Mouse (Mus musculus) liver, embryonic 12.5 days (tissue): Measurements from ENCODE around the gene Nxf1. TPM values are rescaled to one million over a fixed set of nuclear protein-coding genes. Genes with fewer than 3 reads are reported as not detected.

Experiments used
- ATAC-seq: fragments of 200-750 bp; cut with Nextera tagmentation; 2 replicates; pipeline ENCODE4 v1.8.0; 2017; ENCODE audit warnings: moderate number of reproducible peaks, mild to moderate bottlenecking, moderate library complexity
- H3K27ac ChIP-seq: fragments of 300-500 bp; sonication (generic); 2 replicates; pipeline ENCODE4 v1.5.1; 2016; ENCODE audit warnings: mild to moderate bottlenecking
- H3K27me3 ChIP-seq: fragments of 300-500 bp; sonication (generic); replicated peaks from 2 replicates; pipeline ENCODE4 v1.6.1; 2016; ENCODE audit warnings: mild to moderate bottlenecking, moderate library complexity
- H3K36me3 ChIP-seq: fragments of 300-500 bp; sonication (generic); 2 replicates; pipeline ENCODE4 v1.6.1; 2016; ENCODE audit warnings: mild to moderate bottlenecking, moderate library complexity
- H3K4me1 ChIP-seq: fragments of 300-500 bp; sonication (generic); 2 replicates; pipeline ENCODE4 v1.6.1; 2016
- H3K4me2 ChIP-seq: fragments of 300-500 bp; sonication (generic); 2 replicates; pipeline ENCODE4 v1.6.1; 2016; ENCODE audit warnings: mild to moderate bottlenecking, moderate library complexity
- H3K4me3 ChIP-seq: fragments of 300-500 bp; sonication (generic); 2 replicates; pipeline ENCODE4 v1.5.1; 2016; ENCODE audit warnings: mild to moderate bottlenecking, moderate library complexity
- H3K9ac ChIP-seq: fragments of 300-500 bp; sonication (generic); 2 replicates; pipeline ENCODE4 v1.6.1; 2016; ENCODE audit warnings: mild to moderate bottlenecking, moderate library complexity
- H3K9me3 ChIP-seq: fragments of 300-500 bp; sonication (generic); replicated peaks from 2 replicates; pipeline ENCODE4 v1.6.1; 2016; ENCODE audit warnings: mild to moderate bottlenecking, moderate library complexity
- WGBS: fragments of 180-500 bp; shearing (Covaris S2); methylation state at CpG from one replicate; pipeline ENCODE4 v1.1.7; 2016; ENCODE audit not compliant: insufficient replicate concordance; 5-methylcytosine and 5-hydroxymethylcytosine counted together
- polyA plus RNA-seq: library from polyadenylated mRNA; unstranded; fragments of >200 nt; fragmentation: Nextera tagmentation; extraction: Ambion mirVana; gene quantifications from 2 replicates; pipeline ENCODE4 v1.2.1, GENCODE M21; 2016

The Nxf1 gene
- polyA plus RNA-seq, 1 experiment from 2014 or later = 130 TPM

DNA sequence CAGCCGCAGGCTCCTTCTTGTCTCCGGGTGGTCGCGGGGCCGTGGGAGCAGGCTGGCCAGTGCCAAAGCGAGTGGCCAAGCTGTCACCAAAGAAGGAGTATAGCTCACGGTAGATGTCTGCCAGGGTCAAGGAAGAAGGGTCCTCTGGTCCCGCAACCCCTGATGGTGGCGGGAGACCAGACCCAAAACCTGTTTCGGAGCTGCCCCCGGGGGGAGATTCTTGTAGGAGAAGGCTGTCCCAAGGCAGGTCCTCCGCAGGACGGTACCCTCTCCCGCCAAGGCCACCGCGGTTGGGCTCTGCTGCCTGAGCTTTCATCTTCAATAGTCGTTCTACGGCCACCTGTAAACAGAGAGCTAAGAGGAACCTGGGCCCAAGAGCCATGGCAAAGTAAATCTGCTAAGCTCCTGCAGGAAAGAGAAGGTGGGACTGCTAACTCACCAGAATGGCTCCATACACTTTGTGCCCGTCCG is 18.1 kb downstream of the Nxf1 start:
- peaks cover 53% of the 10 kb centered on the region for H3K4me1 ChIP-seq
- peak overlapping the region; percentile 99 for H3K27ac ChIP-seq
- ATAC-seq = no peak
- no peaks in the 10 kb centered on the region for H3K27me3 ChIP-seq
- peak overlapping the region; percentile 99 for H3K4me2 ChIP-seq
- 6% methylated on average over 20 of the region's 20 CpGs for WGBS
- H3K9me3 ChIP-seq = no peaks in the 10 kb centered on the region
- H3K9ac ChIP-seq = peak overlapping the region; percentile 96
- H3K4me3 ChIP-seq = peak overlapping the region; percentile 74
- peaks cover 53% of the 10 kb centered on the region for H3K36me3 ChIP-seq

DNA sequence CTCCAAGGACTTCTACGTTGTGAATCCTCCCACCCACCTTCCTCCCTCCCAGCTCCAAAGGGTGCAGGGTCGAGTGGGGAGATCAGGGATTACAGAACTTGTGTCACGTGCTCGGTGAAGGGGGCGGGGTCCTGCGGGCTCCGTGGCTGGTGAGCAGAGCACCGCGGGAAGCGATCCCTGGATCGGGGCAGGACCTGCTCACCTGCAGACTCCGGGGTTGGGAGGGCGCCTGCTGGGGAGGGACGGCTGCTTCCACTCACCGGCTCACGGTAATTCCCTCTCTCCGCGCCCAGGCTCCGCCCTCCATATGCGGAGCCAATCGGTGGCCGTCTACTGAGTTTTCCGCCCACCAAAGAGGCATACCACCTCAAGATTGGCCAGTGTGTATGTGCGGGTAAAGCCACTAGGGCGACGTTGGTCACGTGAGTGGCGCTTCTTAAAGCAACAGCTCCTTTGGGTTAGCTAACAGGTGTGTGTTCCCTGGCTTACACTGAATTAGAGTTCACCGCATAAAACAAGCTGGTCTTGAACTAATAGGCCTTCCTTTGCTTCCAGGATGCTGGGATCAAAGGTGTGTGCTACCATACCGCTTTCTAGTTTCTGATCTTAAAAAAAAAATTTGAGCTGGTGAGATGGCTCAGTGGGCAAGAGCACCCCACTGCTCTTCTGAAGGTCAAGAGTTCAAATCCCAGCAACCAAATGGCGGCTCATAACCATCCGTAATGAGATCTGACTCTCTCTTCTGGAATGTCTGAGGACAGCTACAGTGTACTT is 29.3 kb downstream of the Nxf1 start, which contains the start of gene Taf6l:
Gene Taf6l, minus strand, starts transcription at position 410 of the 774 bp plus-strand sequence.
- under 1% methylated on average over 32 of the region's 32 CpGs for WGBS
- Histone ChIP-seq H3K36me3 (peaks cover 35% of the 10 kb centered on the region), H3K9me3 (no peaks in the 10 kb centered on the region)

DNA sequence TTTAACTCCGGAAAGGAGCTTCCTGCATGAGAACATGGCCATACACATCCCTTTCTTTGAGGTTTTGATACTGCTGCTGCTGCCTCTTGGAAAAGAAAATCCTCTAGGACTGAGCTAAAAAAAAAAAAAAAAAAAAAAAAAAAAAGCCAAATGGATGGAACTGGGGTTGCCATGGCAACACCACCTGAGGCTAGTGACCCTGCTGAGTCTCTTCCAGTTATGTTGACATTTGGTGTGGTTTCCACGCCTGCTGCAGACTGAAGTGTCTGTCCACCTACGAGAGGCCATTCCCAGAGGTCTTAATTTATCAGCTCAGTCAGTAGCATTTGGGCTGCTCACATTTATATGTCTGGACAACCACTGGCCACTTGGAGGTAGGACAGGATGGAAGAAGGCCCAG is 31.6 kb downstream of the Nxf1 start:
- H3K4me1 ChIP-seq = peaks cover 17% of the 10 kb centered on the region
- H3K27ac ChIP-seq = 0 out of 2 replicates have a peak overlapping the region, but pooled peaks have one; percentile 7
- H3K9me3 ChIP-seq = peaks cover 6% of the 10 kb centered on the region; the same call in 1 of the 2 replicates
- no peak overlapping the region for H3K9ac ChIP-seq
- no peak overlapping the region for H3K4me2 ChIP-seq
- H3K36me3 ChIP-seq = peaks cover 26% of the 10 kb centered on the region
- H3K4me3 ChIP-seq = no peak overlapping the region
- WGBS = 46% methylated on average over 3 of the region's 3 CpGs
- H3K27me3 ChIP-seq = no peaks in the 10 kb centered on the region
- no peak for ATAC-seq

More for the DNA sequence above, 29.3 kb downstream of the Nxf1 start, which contains the start of gene Taf6l:
- Histone ChIP-seq H3K9ac (peak within 1 kb of the TSS; percentile 80), H3K27ac (peak within 1 kb of the TSS; percentile 82), H3K4me3 (peak within 1 kb of the TSS; percentile 73), H3K27me3 (no peaks in the 10 kb centered on the region), H3K4me1 (peaks cover 17% of the 10 kb centered on the region), H3K4me2 (peak within 1 kb of the TSS; percentile 74)
- peak; percentile 99 for ATAC-seq

DNA sequence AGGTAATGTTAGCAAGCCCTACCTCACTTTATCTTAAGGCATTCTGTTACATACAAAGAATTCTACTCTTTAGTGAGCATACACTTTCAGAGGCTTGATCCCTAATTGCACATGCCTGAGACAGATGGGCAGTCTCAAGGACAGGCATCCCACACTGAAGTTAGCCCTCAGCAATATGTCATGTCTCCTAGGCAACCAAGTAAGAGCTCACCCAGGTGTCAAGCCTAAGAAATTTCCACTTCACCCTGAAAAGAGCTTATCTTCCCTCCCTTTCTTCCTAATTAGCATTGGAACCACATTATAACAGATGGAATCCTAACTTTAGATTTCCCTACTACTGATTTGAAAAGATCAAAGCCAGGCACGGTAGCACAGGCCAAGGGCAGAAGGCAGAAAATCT is 32.3 kb downstream of the Nxf1 start:
- H3K9me3 ChIP-seq = peaks cover 9% of the 10 kb centered on the region; the same call in 1 of the 2 replicates
- 0 out of 2 replicates have a peak overlapping the region, but pooled peaks have one; percentile 7 for H3K27ac ChIP-seq
- ATAC-seq = no peak
- no peaks in the 10 kb centered on the region for H3K27me3 ChIP-seq
- peaks cover 17% of the 10 kb centered on the region for H3K4me1 ChIP-seq
- no peak overlapping the region for H3K9ac ChIP-seq
- peaks cover 26% of the 10 kb centered on the region for H3K36me3 ChIP-seq
- WGBS = 61% methylated on average over 1 of the region's 1 CpGs
- H3K4me2 ChIP-seq = no peak overlapping the region
- H3K4me3 ChIP-seq = no peak overlapping the region

DNA sequence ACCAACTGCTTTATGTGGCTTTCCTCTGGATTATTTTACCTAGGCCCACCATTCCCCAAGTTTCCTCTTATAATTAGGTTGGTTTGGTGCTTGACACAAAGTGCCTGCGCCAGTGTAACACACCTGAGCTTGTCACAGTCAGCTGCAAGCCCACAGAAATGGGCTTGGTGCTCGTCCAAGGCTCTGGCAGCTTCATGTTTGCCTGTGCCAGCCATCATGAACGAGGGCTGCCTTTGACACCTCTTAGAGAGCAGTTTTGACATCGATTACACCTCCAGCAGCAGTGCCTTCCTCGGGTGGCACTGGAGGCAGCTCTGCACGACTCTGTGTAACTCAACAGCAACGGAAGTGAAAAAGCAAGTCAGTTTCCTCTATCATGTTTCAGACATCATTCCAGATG is 33.3 kb downstream of the Nxf1 start:
- no peak overlapping the region for H3K4me3 ChIP-seq
- H3K36me3 ChIP-seq = peaks cover 36% of the 10 kb centered on the region
- no peaks in the 10 kb centered on the region for H3K27me3 ChIP-seq
- H3K4me1 ChIP-seq = peaks cover 12% of the 10 kb centered on the region
- no peak overlapping the region for H3K9ac ChIP-seq
- peaks cover 9% of the 10 kb centered on the region; the same call in 1 of the 2 replicates for H3K9me3 ChIP-seq
- no peak overlapping the region for H3K4me2 ChIP-seq
- ATAC-seq = no peak
- no peak overlapping the region for H3K27ac ChIP-seq
- 74% methylated on average over 7 of the region's 7 CpGs for WGBS

DNA sequence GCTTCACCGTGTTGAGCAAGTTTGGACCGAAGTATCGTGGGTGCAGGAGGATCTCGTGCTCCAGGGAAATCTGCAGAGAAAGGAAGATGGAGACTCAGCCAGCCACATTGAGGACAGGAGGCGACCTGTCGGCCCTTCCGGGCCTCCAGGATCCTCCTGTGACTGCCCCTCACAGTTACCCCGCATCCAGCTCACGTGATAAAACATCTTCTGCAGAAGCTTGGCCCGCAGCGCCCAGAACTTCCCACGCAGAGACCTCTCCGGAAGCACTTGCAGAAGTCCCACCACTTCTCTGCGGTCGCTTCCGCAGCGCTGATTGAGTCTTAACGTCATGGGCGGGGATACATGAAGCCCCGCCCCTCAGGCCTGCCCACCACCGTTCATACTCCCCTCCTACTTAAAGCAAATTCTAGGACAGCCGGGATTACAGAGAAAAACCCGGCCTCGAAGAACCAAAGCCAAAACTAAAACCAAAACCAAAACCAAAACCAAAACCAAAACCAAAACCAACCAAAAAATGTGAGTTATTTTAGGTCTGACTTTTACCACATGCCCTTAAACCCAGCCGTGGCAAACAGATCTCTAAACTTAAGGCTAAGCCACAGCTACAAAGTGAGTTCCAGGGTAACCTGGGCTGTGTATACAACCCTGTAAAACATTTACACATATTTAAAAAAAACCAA is 41.5 kb downstream of the Nxf1 start, which contains the start of gene Polr2g:
Gene Polr2g, minus strand, starts transcription at position 314 of the 683 bp plus-strand sequence.
- Histone ChIP-seq H3K9ac (peak within 1 kb of the TSS; percentile 74), H3K27me3 (no peaks in the 10 kb centered on the region), H3K27ac (peak within 1 kb of the TSS; percentile 72), H3K9me3 (peaks cover 4% of the 10 kb centered on the region; the same call in 1 of the 2 replicates), H3K4me1 (peaks cover 40% of the 10 kb centered on the region), H3K36me3 (peaks cover 30% of the 10 kb centered on the region), H3K4me3 (peak within 1 kb of the TSS; percentile 76), H3K4me2 (peak within 1 kb of the TSS; percentile 81)
- peak; percentile 64 for ATAC-seq
- under 1% methylated on average over 25 of the region's 25 CpGs for WGBS

DNA sequence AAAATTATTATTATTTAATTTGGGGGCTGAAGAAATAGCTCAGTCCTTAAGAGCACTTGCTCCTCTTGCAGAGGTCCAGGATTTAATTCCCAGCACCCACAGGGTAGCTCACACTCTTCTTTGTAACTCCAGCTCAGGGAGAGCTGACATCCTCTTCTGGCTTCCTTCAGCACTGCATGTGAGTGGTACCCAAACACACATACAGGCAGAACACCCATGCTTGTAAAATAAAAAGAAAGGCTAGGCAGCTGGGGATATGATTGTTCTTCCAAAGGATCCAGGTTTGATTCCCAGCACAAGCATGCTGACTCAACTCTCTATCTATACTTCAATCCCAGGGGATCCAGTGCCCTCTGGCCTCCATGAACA is 42.1 kb downstream of the Nxf1 start:
- Histone ChIP-seq H3K4me1 (peaks cover 45% of the 10 kb centered on the region), H3K9ac (peak overlapping the region; percentile 74; the same call in 1 of the 2 replicates), H3K9me3 (no peaks in the 10 kb centered on the region), H3K36me3 (peaks cover 25% of the 10 kb centered on the region), H3K27me3 (no peaks in the 10 kb centered on the region), H3K4me2 (peak overlapping the region; percentile 81), H3K27ac (no peak overlapping the region), H3K4me3 (peak overlapping the region; percentile 76)
- no peak for ATAC-seq

DNA sequence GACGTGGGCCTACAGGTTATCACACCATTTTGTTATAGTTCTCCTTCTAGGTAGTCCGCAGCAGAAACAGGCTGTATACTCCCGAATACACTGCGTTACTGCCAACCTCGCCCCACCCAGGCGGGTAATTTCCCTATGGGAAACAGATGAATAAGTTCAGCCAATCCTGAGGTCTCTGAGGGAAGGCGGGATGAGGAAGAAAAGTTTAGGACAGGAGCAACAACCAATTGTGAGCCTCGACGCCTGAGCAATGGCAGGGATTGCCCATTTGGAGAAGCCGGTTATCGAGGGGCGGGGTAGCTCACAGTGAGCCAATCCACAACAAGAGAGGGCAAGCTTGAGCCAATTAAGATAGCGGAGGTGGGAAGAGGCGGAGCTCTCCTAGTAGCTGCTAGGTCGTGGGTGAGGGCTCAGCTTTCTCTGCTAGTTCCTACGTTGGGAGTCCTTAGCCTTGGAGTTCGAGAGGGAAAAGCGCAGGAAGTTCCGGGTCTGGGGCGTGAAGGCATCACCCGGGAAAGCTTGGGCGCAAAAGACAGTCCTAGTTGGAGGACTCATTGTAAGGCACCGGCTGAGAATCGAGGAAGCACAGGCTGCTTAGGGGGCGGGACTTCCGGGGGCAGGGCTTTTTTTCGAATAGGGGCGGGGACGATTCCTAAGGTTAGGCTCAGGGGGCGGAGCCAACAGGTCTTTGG is 45.4 kb downstream of the Nxf1 start, which contains the start of gene Zbtb3:
Gene Zbtb3, plus strand, starts transcription at position 426 of the 692 bp plus-strand sequence.
- peak within 1 kb of the TSS; percentile 83 for H3K27ac ChIP-seq
- no peaks in the 10 kb centered on the region for H3K27me3 ChIP-seq
- H3K4me2 ChIP-seq = peak within 1 kb of the TSS; percentile 81
- H3K36me3 ChIP-seq = peaks cover 24% of the 10 kb centered on the region
- H3K4me3 ChIP-seq = peak within 1 kb of the TSS; percentile 67
- H3K9me3 ChIP-seq = no peaks in the 10 kb centered on the region
- WGBS = under 1% methylated on average over 30 of the region's 30 CpGs
- peak; percentile 96 for ATAC-seq
- H3K9ac ChIP-seq = peak within 1 kb of the TSS; percentile 68
- H3K4me1 ChIP-seq = peaks cover 41% of the 10 kb centered on the region

DNA sequence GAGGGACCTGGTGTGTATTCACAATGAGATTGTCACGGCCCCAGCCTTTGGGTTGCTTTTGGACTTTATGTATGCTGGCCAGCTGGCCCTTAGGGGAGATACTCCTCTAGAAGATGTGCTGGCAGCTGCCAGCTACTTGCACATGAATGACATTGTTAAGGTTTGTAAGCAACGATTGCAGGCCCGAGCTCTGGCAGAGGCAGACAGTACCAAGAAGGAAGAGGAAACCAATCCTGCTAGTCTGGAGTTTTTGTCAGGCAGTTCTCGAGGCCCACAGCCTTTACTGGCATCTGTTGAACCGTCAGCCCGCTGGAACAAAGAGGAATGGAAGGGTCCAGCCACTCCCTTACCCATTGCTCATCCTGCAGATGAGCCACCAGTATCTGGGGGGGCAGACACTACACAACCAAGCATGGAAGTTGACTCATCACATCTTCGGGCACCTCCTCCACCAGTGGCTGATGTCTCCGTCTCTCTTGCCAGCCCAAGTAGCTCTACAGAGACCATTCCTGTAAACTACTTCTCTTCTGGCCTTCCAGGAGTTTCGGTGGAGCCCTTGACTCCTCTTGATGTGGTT is 46.4 kb downstream of the Nxf1 start:
- Histone ChIP-seq H3K27me3 (no peaks in the 10 kb centered on the region), H3K4me1 (peaks cover 35% of the 10 kb centered on the region), H3K9me3 (no peaks in the 10 kb centered on the region), H3K4me2 (peak overlapping the region; percentile 81), H3K36me3 (peaks cover 34% of the 10 kb centered on the region), H3K9ac (peak overlapping the region; percentile 34), H3K4me3 (peak overlapping the region; percentile 67), H3K27ac (peak overlapping the region; percentile 78)
- ATAC-seq = no peak
- WGBS = 65% methylated on average over 9 of the region's 9 CpGs

DNA sequence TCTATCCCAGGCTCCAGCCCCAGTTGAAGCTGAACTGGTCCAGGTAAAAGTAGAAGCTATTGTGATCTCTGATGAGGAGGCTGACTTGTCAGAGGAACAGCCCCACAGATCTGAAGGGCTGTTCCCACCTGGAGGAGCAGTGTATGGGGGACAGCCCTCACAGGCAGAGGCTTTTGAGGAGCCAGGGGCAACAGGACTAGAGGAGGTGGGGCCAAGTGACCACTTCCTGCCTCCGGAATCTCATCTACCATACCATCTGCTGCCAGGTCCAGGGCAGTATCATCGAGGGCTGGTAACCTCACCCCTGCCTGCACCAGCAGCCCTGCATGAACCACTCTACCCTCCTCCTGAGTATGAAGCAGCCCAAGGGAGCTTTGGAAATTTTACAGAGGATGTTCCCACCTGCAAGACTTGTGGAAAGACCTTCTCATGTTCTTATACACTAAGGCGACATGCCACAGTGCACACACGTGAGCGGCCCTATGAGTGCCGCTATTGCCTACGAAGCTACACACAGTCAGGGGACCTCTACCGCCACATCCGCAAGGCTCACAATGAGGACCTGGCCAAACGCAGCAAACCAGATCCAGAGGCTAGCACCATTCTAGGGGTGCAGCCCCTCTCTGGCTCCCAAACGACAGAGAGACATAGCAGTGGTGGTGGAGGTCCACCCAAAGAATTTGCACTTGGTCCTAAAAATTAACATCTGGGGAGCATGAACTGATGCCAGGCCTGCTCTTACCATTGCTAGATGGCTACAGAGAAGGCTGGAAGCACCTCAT is 47.2 kb downstream of the Nxf1 start:
- 63% methylated on average over 11 of the region's 11 CpGs for WGBS
- Histone ChIP-seq H3K27me3 (no peaks in the 10 kb centered on the region), H3K4me3 (no peak overlapping the region), H3K4me2 (peak overlapping the region; percentile 81; the same call in 1 of the 2 replicates), H3K9me3 (no peaks in the 10 kb centered on the region), H3K36me3 (peaks cover 42% of the 10 kb centered on the region), H3K4me1 (peaks cover 30% of the 10 kb centered on the region), H3K9ac (no peak overlapping the region), H3K27ac (peak overlapping the region; percentile 78)
- ATAC-seq = no peak

DNA sequence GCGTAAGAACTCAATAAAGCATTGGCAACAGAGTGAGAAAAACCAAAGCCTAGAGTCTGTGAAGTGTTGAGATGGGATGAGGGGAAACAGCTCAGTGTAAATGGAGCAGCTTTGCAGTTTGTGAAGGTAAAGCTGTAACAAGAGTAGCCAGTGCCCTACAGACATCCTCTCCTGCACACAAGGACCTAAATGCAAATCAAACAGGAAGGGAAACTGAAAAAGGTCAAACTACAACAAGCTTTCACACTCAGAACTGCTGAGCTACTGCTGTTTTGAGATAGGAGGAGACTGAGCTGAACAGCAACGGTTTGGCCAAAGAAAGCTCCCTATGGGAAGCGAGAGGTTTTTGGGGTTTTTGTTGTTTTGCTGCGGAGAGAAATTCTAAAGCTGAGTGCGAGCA is 49.9 kb downstream of the Nxf1 start:
- no peak overlapping the region for H3K9ac ChIP-seq
- 87% methylated on average over 5 of the region's 5 CpGs for WGBS
- no peak overlapping the region for H3K4me3 ChIP-seq
- no peaks in the 10 kb centered on the region for H3K27me3 ChIP-seq
- no peak for ATAC-seq
- no peak overlapping the region for H3K4me2 ChIP-seq
- H3K27ac ChIP-seq = peak overlapping the region; percentile 12
- no peaks in the 10 kb centered on the region for H3K9me3 ChIP-seq
- H3K36me3 ChIP-seq = peaks cover 64% of the 10 kb centered on the region
- peaks cover 21% of the 10 kb centered on the region for H3K4me1 ChIP-seq
